Mouse (Mus musculus): Measurements from ENCODE around the gene Def8. TPM values are rescaled to one million over a fixed set of nuclear protein-coding genes. Genes with fewer than 3 reads are reported as not detected.

Def8 gene
- polyA plus RNA-seq, 1 experiment: 3.7 TPM

- Histone ChIP-seq H3K36me3 (ENCODE audit: control insufficient read depth, insufficient read depth, low read length) (no peaks in the 10 kb centered on the region; the same call in 1 of the 2 replicates), H3K4me1 (ENCODE audit: control insufficient read depth, insufficient read depth, low read length) (no peaks in the 10 kb centered on the region), H3K27me3 (ENCODE audit: control insufficient read depth, insufficient read depth, low read length) (no peaks in the 10 kb centered on the region), H3K4me3 (ENCODE audit: control insufficient read depth, low read depth, low read length) (no peak overlapping the region), H3K27ac (ENCODE audit: control insufficient read depth, insufficient read depth, low read depth, low read length) (no peak overlapping the region)
- TF ChIP-seq CTCF (IDR thresholded peaks at IDR 0.05; ENCODE audit: control insufficient read depth, insufficient read depth, insufficient replicate concordance, low read depth, low read length) (no peak), POLR2A (IDR thresholded peaks at IDR 0.05; ENCODE audit: control insufficient read depth, low read depth, low read length) (no peak)
These were observed 35.5 kb upstream of the Def8 start for GRCm38 (mm10) chr8:123387801-123388200.

GRCm38 (mm10) chr8:123389026-123389425 is 34.3 kb upstream of the Def8 start:
- no peak for TF ChIP-seq POLR2A (IDR thresholded peaks at IDR 0.05; ENCODE audit: control insufficient read depth, low read depth, low read length)
- no peak for TF ChIP-seq CTCF (IDR thresholded peaks at IDR 0.05; ENCODE audit: control insufficient read depth, insufficient read depth, insufficient replicate concordance, low read depth, low read length)
- no peaks in the 10 kb centered on the region for H3K4me1 ChIP-seq (ENCODE audit: control insufficient read depth, insufficient read depth, low read length)
- H3K4me3 ChIP-seq (ENCODE audit: control insufficient read depth, low read depth, low read length): no peak overlapping the region
- no peaks in the 10 kb centered on the region for H3K27me3 ChIP-seq (ENCODE audit: control insufficient read depth, insufficient read depth, low read length)
- H3K27ac ChIP-seq (ENCODE audit: control insufficient read depth, insufficient read depth, low read depth, low read length): no peak overlapping the region
- H3K36me3 ChIP-seq (ENCODE audit: control insufficient read depth, insufficient read depth, low read length): no peaks in the 10 kb centered on the region; the same call in 1 of the 2 replicates

- no peaks in the 10 kb centered on the region for H3K36me3 ChIP-seq (ENCODE audit: control insufficient read depth, insufficient read depth, low read length)
- no peak overlapping the region for H3K27ac ChIP-seq (ENCODE audit: control insufficient read depth, insufficient read depth, low read depth, low read length)
- no peaks in the 10 kb centered on the region for H3K27me3 ChIP-seq (ENCODE audit: control insufficient read depth, insufficient read depth, low read length)
- no peak overlapping the region for H3K4me3 ChIP-seq (ENCODE audit: control insufficient read depth, low read depth, low read length)
- H3K4me1 ChIP-seq (ENCODE audit: control insufficient read depth, insufficient read depth, low read length): no peaks in the 10 kb centered on the region
- no peak for TF ChIP-seq POLR2A (IDR thresholded peaks at IDR 0.05; ENCODE audit: control insufficient read depth, low read depth, low read length)
- TF ChIP-seq CTCF (IDR thresholded peaks at IDR 0.05; ENCODE audit: control insufficient read depth, insufficient read depth, insufficient replicate concordance, low read depth, low read length): no peak
These were observed 25.0 kb upstream of the Def8 start for GRCm38 (mm10) chr8:123398308-123398707.

DNA sequence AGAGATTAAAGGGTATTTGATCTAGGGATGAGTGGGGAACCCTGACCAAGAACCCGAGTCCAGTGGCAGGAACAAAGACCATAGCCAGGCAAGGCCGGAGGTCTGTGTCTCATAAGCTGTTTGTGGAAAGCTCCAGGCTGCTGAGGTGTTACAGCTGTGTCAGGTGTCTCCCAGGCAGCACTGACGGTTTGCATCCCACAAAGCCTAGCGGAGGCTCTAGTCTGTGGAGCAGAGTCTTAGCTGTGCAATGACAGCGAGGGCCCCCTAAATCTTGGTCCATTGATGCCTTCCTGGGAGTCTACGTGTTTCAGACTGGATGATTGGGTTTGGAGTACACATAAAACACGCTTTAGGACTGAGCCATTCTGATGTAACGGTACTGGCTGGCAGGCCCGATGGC is 21.4 kb upstream of the Def8 start:
- no peaks in the 10 kb centered on the region for H3K36me3 ChIP-seq (ENCODE audit: control insufficient read depth, insufficient read depth, low read length)
- no peak overlapping the region for H3K27ac ChIP-seq (ENCODE audit: control insufficient read depth, insufficient read depth, low read depth, low read length)
- H3K4me1 ChIP-seq (ENCODE audit: control insufficient read depth, insufficient read depth, low read length): no peaks in the 10 kb centered on the region
- H3K4me3 ChIP-seq (ENCODE audit: control insufficient read depth, low read depth, low read length): no peak overlapping the region
- TF ChIP-seq CTCF (IDR thresholded peaks at IDR 0.05; ENCODE audit: control insufficient read depth, insufficient read depth, insufficient replicate concordance, low read depth, low read length): no peak
- no peak for TF ChIP-seq POLR2A (IDR thresholded peaks at IDR 0.05; ENCODE audit: control insufficient read depth, low read depth, low read length)
- no peaks in the 10 kb centered on the region for H3K27me3 ChIP-seq (ENCODE audit: control insufficient read depth, insufficient read depth, low read length)

- Histone ChIP-seq H3K36me3 (ENCODE audit: control insufficient read depth, insufficient read depth, low read length) (no peaks in the 10 kb centered on the region), H3K4me3 (ENCODE audit: control insufficient read depth, low read depth, low read length) (no peak overlapping the region), H3K4me1 (ENCODE audit: control insufficient read depth, insufficient read depth, low read length) (no peaks in the 10 kb centered on the region), H3K27ac (ENCODE audit: control insufficient read depth, insufficient read depth, low read depth, low read length) (no peak overlapping the region), H3K27me3 (ENCODE audit: control insufficient read depth, insufficient read depth, low read length) (no peaks in the 10 kb centered on the region)
- no peak for TF ChIP-seq CTCF (IDR thresholded peaks at IDR 0.05; ENCODE audit: control insufficient read depth, insufficient read depth, insufficient replicate concordance, low read depth, low read length)
- no peak for TF ChIP-seq POLR2A (IDR thresholded peaks at IDR 0.05; ENCODE audit: control insufficient read depth, low read depth, low read length)
These were observed 20.5 kb upstream of the Def8 start for GRCm38 (mm10) chr8:123402730-123403326.

GRCm38 (mm10) chr8:123404521-123404920 is 18.8 kb upstream of the Def8 start:
- Histone ChIP-seq H3K4me3 (ENCODE audit: control insufficient read depth, low read depth, low read length) (no peak overlapping the region), H3K36me3 (ENCODE audit: control insufficient read depth, insufficient read depth, low read length) (no peaks in the 10 kb centered on the region), H3K27ac (ENCODE audit: control insufficient read depth, insufficient read depth, low read depth, low read length) (no peak overlapping the region), H3K4me1 (ENCODE audit: control insufficient read depth, insufficient read depth, low read length) (no peaks in the 10 kb centered on the region), H3K27me3 (ENCODE audit: control insufficient read depth, insufficient read depth, low read length) (no peaks in the 10 kb centered on the region)
- TF ChIP-seq CTCF (IDR thresholded peaks at IDR 0.05; ENCODE audit: control insufficient read depth, insufficient read depth, insufficient replicate concordance, low read depth, low read length) (no peak), POLR2A (IDR thresholded peaks at IDR 0.05; ENCODE audit: control insufficient read depth, low read depth, low read length) (no peak)

DNA sequence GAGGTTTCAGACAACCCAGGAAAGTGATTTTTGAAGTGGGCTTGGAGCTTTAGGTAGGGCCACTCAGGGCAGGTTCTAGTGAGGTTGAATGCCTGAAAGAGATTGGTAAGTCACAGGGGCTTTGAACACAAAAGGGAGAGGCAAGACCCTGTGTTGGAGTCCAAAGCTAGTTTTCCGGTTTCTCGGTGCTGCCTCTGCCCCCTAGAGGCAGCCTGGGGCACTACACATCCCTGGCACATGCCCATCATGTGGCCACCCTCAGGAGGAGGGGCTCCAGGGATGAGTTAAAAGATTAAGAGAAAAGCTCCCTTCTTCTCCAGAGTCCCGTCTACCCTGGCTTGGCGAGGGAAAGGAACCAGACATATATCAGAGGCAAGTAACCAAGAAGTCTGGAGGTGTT is 16.5 kb upstream of the Def8 start, which contains the start of gene Mc1r:
Mc1r (plus strand) TSS at position 322 of the 400 bp plus-strand sequence.
- TF ChIP-seq CTCF (IDR thresholded peaks at IDR 0.05; ENCODE audit: control insufficient read depth, insufficient read depth, insufficient replicate concordance, low read depth, low read length) (peak; percentile 92), POLR2A (IDR thresholded peaks at IDR 0.05; ENCODE audit: control insufficient read depth, low read depth, low read length) (no peak)
- Histone ChIP-seq H3K4me1 (ENCODE audit: control insufficient read depth, insufficient read depth, low read length) (peaks cover 6% of the 10 kb centered on the region), H3K27me3 (ENCODE audit: control insufficient read depth, insufficient read depth, low read length) (no peaks in the 10 kb centered on the region), H3K27ac (ENCODE audit: control insufficient read depth, insufficient read depth, low read depth, low read length) (no peak within 1 kb of the TSS), H3K36me3 (ENCODE audit: control insufficient read depth, insufficient read depth, low read length) (no peaks in the 10 kb centered on the region), H3K4me3 (ENCODE audit: control insufficient read depth, low read depth, low read length) (no peak within 1 kb of the TSS)
